Mouse (Mus musculus) liver, embryonic 14.5 days (tissue): ENCODE results near the gene Ajm1. TPM values are rescaled to one million over a fixed set of nuclear protein-coding genes. Genes with fewer than 3 reads are reported as not detected.

Experiments
- ATAC-seq: fragments of 200-750 bp; cut with Nextera tagmentation; 2 replicates; pipeline ENCODE4 v1.8.0; 2017; ENCODE audit warnings: moderate number of reproducible peaks, mild to moderate bottlenecking, moderate library complexity; ENCODE audit not compliant: insufficient read depth
- DNase-seq, 3 experiments: peaks; one replicate each; pipeline ENCODE4 v3.0.0-alpha.2; 2012 to 2013; ENCODE audit warnings: low read depth in 3 of 3, low spot score in 3 of 3
- H3K27ac ChIP-seq: fragments of 300-500 bp; sonication (generic); 2 replicates; pipeline ENCODE4 v1.5.1; 2014; ENCODE audit warnings: moderate library complexity, mild to moderate bottlenecking, control low read depth, inconsistent platforms
- H3K27me3 ChIP-seq: fragments of 300-500 bp; sonication (generic); 2 replicates; pipeline ENCODE4 v1.6.1; 2014; ENCODE audit warnings: mild to moderate bottlenecking, low read length, moderate library complexity; ENCODE audit not compliant: control insufficient read depth, insufficient read depth
- H3K36me3 ChIP-seq: fragments of 300-500 bp; sonication (generic); replicated peaks from 2 replicates; pipeline ENCODE4 v1.6.1; 2014; ENCODE audit warnings: low read depth; ENCODE audit not compliant: control insufficient read depth, insufficient read depth
- H3K4me1 ChIP-seq, 2 experiments: fragments of 200-500 bp in 1 of 2; fragments of 300-500 bp in 1 of 2; sonication (generic) in 1 of 2; replicated peaks; 2 replicates each; pipeline ENCODE4 v1.6.1; 2012 to 2014; ENCODE audit warnings: antibody characterized with exemption in 1 of 2, inconsistent platforms in 1 of 2, low read length in 1 of 2; ENCODE audit not compliant: control insufficient read depth in 2 of 2, insufficient read depth in 2 of 2
- H3K4me2 ChIP-seq: fragments of 300-500 bp; sonication (generic); 2 replicates; pipeline ENCODE4 v1.6.1; 2014; ENCODE audit warnings: low read depth, mild to moderate bottlenecking, control low read depth, moderate library complexity
- H3K4me3 ChIP-seq, 2 experiments: fragments of 200-500 bp in 1 of 2; fragments of 300-500 bp in 1 of 2; sonication (generic) in 1 of 2; 2 replicates each; pipeline ENCODE4 v1.5.1; 2012 to 2014; ENCODE audit warnings: low read depth in 2 of 2, low read length in 2 of 2, mild to moderate bottlenecking in 2 of 2, control low read depth in 1 of 2, inconsistent platforms in 1 of 2, moderate library complexity in 1 of 2; ENCODE audit not compliant: insufficient read depth in 1 of 2
- H3K9ac ChIP-seq: fragments of 300-500 bp; sonication (generic); replicated peaks from 2 replicates; pipeline ENCODE4 v1.6.1; 2014; ENCODE audit warnings: mild to moderate bottlenecking, control low read depth, moderate library complexity
- H3K9me3 ChIP-seq: fragments of 300-500 bp; sonication (generic); 2 replicates; pipeline ENCODE4 v1.6.1; 2016; ENCODE audit warnings: low read length, mixed read lengths; ENCODE audit not compliant: control insufficient read depth
- CTCF ChIP-seq: IDR thresholded peaks from 2 replicates; pipeline ENCODE4 v1.5.1; 2016; ENCODE audit warnings: antibody characterized with exemption, low read depth, control low read depth
- EP300 ChIP-seq: IDR thresholded peaks from 2 replicates; pipeline ENCODE4 v1.6.1; 2016; ENCODE audit warnings: antibody characterized with exemption, low read depth
- WGBS: fragments of 180-500 bp; shearing (Covaris S2); extraction: QIAGEN DNeasy Blood & Tissue Kit; methylation state at CpG from one replicate; pipeline ENCODE4 v1.1.7; 2014; ENCODE audit not compliant: insufficient replicate concordance; 5-methylcytosine and 5-hydroxymethylcytosine counted together
- polyA plus RNA-seq, 2 experiments: library from polyadenylated mRNA; depleted of rRNA in 1 of 2; stranded (reverse) in 1 of 2; unstranded in 1 of 2; fragments of >200 nt; fragmentation: Nextera tagmentation in 1 of 2; extraction: Ambion mirVana in 1 of 2; gene quantifications; 2 replicates each; pipeline versions ENCODE4 v1.2.1 to v1.2.3; 2012 to 2014

Gene Ajm1
- polyA plus RNA-seq, 2 experiments: 0.07 TPM; not detected in 1

GRCm38 (mm10) chr2:25551186-25551585 is 30.4 kb downstream of the Ajm1 start:
- no peak for ATAC-seq
- no peak overlapping the region for H3K4me3 ChIP-seq
- H3K27me3 ChIP-seq: no peaks in the 10 kb centered on the region
- H3K9ac ChIP-seq: no peak overlapping the region
- DNase-seq: no peak
- H3K4me2 ChIP-seq: no peak overlapping the region
- H3K27ac ChIP-seq: no peak overlapping the region
- H3K9me3 ChIP-seq: no peaks in the 10 kb centered on the region
- no peaks in the 10 kb centered on the region for H3K36me3 ChIP-seq
- H3K4me1 ChIP-seq: peaks cover 0 to 3% of the 10 kb centered on the region in 2 experiments; a peak in 1 of 4 replicates
- TF ChIP-seq CTCF (peak; percentile 80), EP300 (no peak)
- 31% methylated on average over 5 of the region's 5 CpGs for WGBS

GRCm38 (mm10) chr2:25549021-25549991 is 32.3 kb downstream of the Ajm1 start:
- H3K4me3 ChIP-seq: no peak overlapping the region
- TF ChIP-seq CTCF: no peak
- no peak for TF ChIP-seq EP300
- H3K9ac ChIP-seq: no peak overlapping the region
- no peak overlapping the region for H3K4me2 ChIP-seq
- H3K9me3 ChIP-seq: no peaks in the 10 kb centered on the region
- ATAC-seq: no peak
- no peaks in the 10 kb centered on the region for H3K27me3 ChIP-seq
- peaks cover 5 to 13% of the 10 kb centered on the region in 2 experiments for H3K4me1 ChIP-seq
- H3K27ac ChIP-seq: no peak overlapping the region
- DNase-seq: no peak
- peaks cover 2% of the 10 kb centered on the region; the same call in 1 of the 2 replicates for H3K36me3 ChIP-seq
- WGBS: 62% methylated on average over 9 of the region's 9 CpGs

- DNase-seq: peak; percentile 97 to 99 (median 98)
- 3% methylated on average over 48 of the region's 48 CpGs for WGBS
- peaks cover 5 to 13% of the 10 kb centered on the region in 2 experiments for H3K4me1 ChIP-seq
These were observed 34.6 kb downstream of the Ajm1 start, which contains the start of gene Traf2 for GRCm38 (mm10) chr2:25546811-25547491. Traf2 (minus strand) TSS chr2:25546940.

GRCm38 (mm10) chr2:25545996-25546810 is 35.4 kb downstream of the Ajm1 start:
- no peak for TF ChIP-seq EP300
- TF ChIP-seq CTCF: 0 out of 2 replicates have a peak, but pooled peaks have one; percentile 25
- Histone ChIP-seq H3K36me3 (peaks cover 2% of the 10 kb centered on the region; the same call in 1 of the 2 replicates), H3K27ac (peak overlapping the region; percentile 62), H3K4me3 (peak overlapping the region; percentile 72 to 86), H3K9ac (peak overlapping the region; percentile 91), H3K9me3 (no peaks in the 10 kb centered on the region), H3K4me1 (peaks cover 5 to 13% of the 10 kb centered on the region in 2 experiments), H3K27me3 (no peaks in the 10 kb centered on the region), H3K4me2 (peak overlapping the region; percentile 95)
- DNase-seq (peak in 2 of 3 experiments; percentile 28 to 31), ATAC-seq (peak; percentile 70)
- 6% methylated on average over 40 of the region's 43 CpGs for WGBS

More at GRCm38 (mm10) chr2:25546811-25547491, 34.6 kb downstream of the Ajm1 start, which contains the start of gene Traf2:
- peak within 1 kb of the TSS; percentile 91 for H3K9ac ChIP-seq
- peak within 1 kb of the TSS; percentile 62 for H3K27ac ChIP-seq
- peak; percentile 99 for ATAC-seq
- TF ChIP-seq EP300: no peak
- TF ChIP-seq CTCF: no peak
- peak within 1 kb of the TSS; percentile 72 to 86 for H3K4me3 ChIP-seq
- H3K36me3 ChIP-seq: peaks cover 2% of the 10 kb centered on the region; the same call in 1 of the 2 replicates
- peak within 1 kb of the TSS; percentile 95 for H3K4me2 ChIP-seq
- no peaks in the 10 kb centered on the region for H3K27me3 ChIP-seq
- H3K9me3 ChIP-seq: no peaks in the 10 kb centered on the region
